Mouse (Mus musculus) G1E (cell line): ENCODE results near the gene Galnt2. TPM values are rescaled to one million over a fixed set of nuclear protein-coding genes. Genes with fewer than 3 reads are reported as not detected.

ENCODE experiments used
- ATAC-seq: 2 replicates; pipeline ENCODE4 v1.8.0; 2016; ENCODE audit warnings: mild to moderate bottlenecking; ENCODE audit not compliant: insufficient number of reproducible peaks, poor library complexity, low FRiP score, severe bottlenecking; ENCODE audit errors: extremely low read depth
- DNase-seq: peaks from one replicate; pipeline ENCODE4 v3.0.0; 2012; ENCODE audit warnings: low spot score
- H3K27me3 ChIP-seq: 2 replicates; pipeline ENCODE4 v1.6.1; 2012; ENCODE audit warnings: mild to moderate bottlenecking, low read length, inconsistent platforms; ENCODE audit not compliant: insufficient read depth
- H3K36me3 ChIP-seq: replicated peaks from 2 replicates; pipeline ENCODE3; 2012; ENCODE audit warnings: mild to moderate bottlenecking, inconsistent platforms
- H3K4me1 ChIP-seq: 2 replicates; pipeline ENCODE4 v1.6.1; 2012; ENCODE audit warnings: low read depth, low read length, inconsistent platforms, mixed read lengths; ENCODE audit not compliant: insufficient read depth
- H3K4me3 ChIP-seq: 2 replicates; pipeline ENCODE4 v1.5.1; 2012; ENCODE audit warnings: low read depth, mild to moderate bottlenecking, inconsistent platforms, low read length, moderate library complexity, mixed read lengths
- H3K9me3 ChIP-seq: replicated peaks from 2 replicates; pipeline ENCODE4 v1.6.1; 2012; ENCODE audit warnings: inconsistent platforms
- CTCF ChIP-seq: IDR thresholded peaks from 2 replicates; pipeline ENCODE4 v1.5.1; 2012; ENCODE audit warnings: low read depth, low read length, inconsistent platforms, mixed read lengths
- GATA1 ChIP-seq: IDR thresholded peaks from 2 replicates; pipeline ENCODE4 v1.6.1; 2012; ENCODE audit warnings: borderline replicate concordance, low read length, inconsistent platforms, mixed read lengths
- GATA2 ChIP-seq: IDR thresholded peaks from 2 replicates; pipeline ENCODE4 v1.6.1; 2012; ENCODE audit warnings: low read depth, low read length, inconsistent platforms, borderline replicate concordance
- POLR2AphosphoS5 ChIP-seq: IDR thresholded peaks from 2 replicates; pipeline ENCODE4 v1.6.1; 2012; ENCODE audit warnings: low read depth, low read length, inconsistent platforms; ENCODE audit not compliant: insufficient replicate concordance
- TAL1 ChIP-seq: conservative IDR thresholded peaks from 2 replicates; pipeline ENCODE4 v1.6.1; 2012; ENCODE audit warnings: low read depth, low read length, inconsistent platforms, mixed read lengths
- polyA plus RNA-seq: library from polyadenylated mRNA; stranded (reverse); fragments of >175 nt; gene quantifications from 2 replicates; pipeline ENCODE4 v1.2.3, GENCODE M21; 2012
- total RNA-seq, 2 experiments: library from RNA; stranded (forward) in 1 of 2; stranded (reverse) in 1 of 2; fragments of 200-1000 nt in 1 of 2; fragments of >200 nt in 1 of 2; fragmentation: Nextera tagmentation in 1 of 2; gene quantifications; 2 replicates each; pipeline ENCODE4 v1.2.3; 2014 to 2017

The Galnt2 gene
- total and polyA plus RNA-seq, 3 experiments, result not detected

GRCm38 (mm10) chr8:124307700-124308099 is 76.5 kb downstream of the Galnt2 start:
- no peak for TF ChIP-seq GATA1
- no peak for TF ChIP-seq CTCF
- no peak for TF ChIP-seq POLR2AphosphoS5
- TF ChIP-seq GATA2, result no peak
- TF ChIP-seq TAL1, result no peak
- Histone ChIP-seq H3K9me3 (peaks cover 58% of the 10 kb centered on the region), H3K4me1 (no peaks in the 10 kb centered on the region), H3K27me3 (no peaks in the 10 kb centered on the region; the same call in 1 of the 2 replicates), H3K4me3 (no peak overlapping the region), H3K36me3 (no peaks in the 10 kb centered on the region)
- DNase-seq (no peak), ATAC-seq (no peak)

GRCm38 (mm10) chr8:124310509-124310908 is 79.3 kb downstream of the Galnt2 start:
- H3K9me3 ChIP-seq, result peaks cover 54% of the 10 kb centered on the region
- no peak for DNase-seq
- ATAC-seq, result no peak
- no peak overlapping the region for H3K4me3 ChIP-seq
- H3K36me3 ChIP-seq, result no peaks in the 10 kb centered on the region
- no peaks in the 10 kb centered on the region; the same call in 1 of the 2 replicates for H3K27me3 ChIP-seq
- no peaks in the 10 kb centered on the region for H3K4me1 ChIP-seq
- TF ChIP-seq GATA2, result no peak
- no peak for TF ChIP-seq CTCF
- TF ChIP-seq POLR2AphosphoS5, result no peak
- TF ChIP-seq GATA1, result no peak
- no peak for TF ChIP-seq TAL1

- H3K4me1 ChIP-seq, result no peaks in the 10 kb centered on the region
- no peak for ATAC-seq
Measured at GRCm38 (mm10) chr8:124311111-124311510, 79.9 kb downstream of the Galnt2 start.

GRCm38 (mm10) chr8:124311723-124312122 is 80.5 kb downstream of the Galnt2 start:
- Histone ChIP-seq H3K27me3 (no peaks in the 10 kb centered on the region; the same call in 1 of the 2 replicates), H3K4me1 (no peaks in the 10 kb centered on the region), H3K9me3 (peaks cover 58% of the 10 kb centered on the region), H3K4me3 (no peak overlapping the region), H3K36me3 (no peaks in the 10 kb centered on the region)
- ATAC-seq (no peak), DNase-seq (no peak)
- TF ChIP-seq GATA1 (no peak), TAL1 (no peak), CTCF (no peak), GATA2 (no peak)

More at GRCm38 (mm10) chr8:124311111-124311510, 79.9 kb downstream of the Galnt2 start:
- Histone ChIP-seq H3K27me3 (no peaks in the 10 kb centered on the region; the same call in 1 of the 2 replicates), H3K4me3 (no peak overlapping the region), H3K9me3 (peaks cover 54% of the 10 kb centered on the region), H3K36me3 (no peaks in the 10 kb centered on the region)
- no peak for TF ChIP-seq GATA1
- no peak for TF ChIP-seq TAL1
- TF ChIP-seq CTCF, result no peak
- no peak for TF ChIP-seq GATA2
- no peak for DNase-seq

- Histone ChIP-seq H3K4me1 (no peaks in the 10 kb centered on the region), H3K4me3 (no peak overlapping the region), H3K36me3 (no peaks in the 10 kb centered on the region), H3K27me3 (no peaks in the 10 kb centered on the region; the same call in 1 of the 2 replicates), H3K9me3 (peaks cover 62% of the 10 kb centered on the region)
- no peak for TF ChIP-seq GATA2
- no peak for TF ChIP-seq GATA1
- TF ChIP-seq POLR2AphosphoS5, result no peak
- no peak for TF ChIP-seq TAL1
- TF ChIP-seq CTCF, result no peak
- DNase-seq (no peak), ATAC-seq (no peak)
Measured at GRCm38 (mm10) chr8:124312228-124312627, 81.0 kb downstream of the Galnt2 start.

- Histone ChIP-seq H3K9me3 (peaks cover 65% of the 10 kb centered on the region), H3K4me3 (no peak overlapping the region), H3K27me3 (no peaks in the 10 kb centered on the region; the same call in 1 of the 2 replicates), H3K36me3 (no peaks in the 10 kb centered on the region), H3K4me1 (no peaks in the 10 kb centered on the region)
- TF ChIP-seq TAL1 (no peak), GATA2 (no peak), CTCF (no peak), GATA1 (no peak), POLR2AphosphoS5 (no peak)
- ATAC-seq, result no peak
- DNase-seq, result no peak
Measured at GRCm38 (mm10) chr8:124314803-124315202, 83.6 kb downstream of the Galnt2 start.
